Mouse (Mus musculus): ENCODE results near the gene Bag5.
A peak's percentile ranks its signal among the peaks of the same experiment; 100 is the strongest.
"Not testable (repeated sequence)": the region's sequence is repeated elsewhere in the genome, so short reads cannot be mapped to it uniquely, and the experiment has no call there.

Gene Bag5

DNA sequence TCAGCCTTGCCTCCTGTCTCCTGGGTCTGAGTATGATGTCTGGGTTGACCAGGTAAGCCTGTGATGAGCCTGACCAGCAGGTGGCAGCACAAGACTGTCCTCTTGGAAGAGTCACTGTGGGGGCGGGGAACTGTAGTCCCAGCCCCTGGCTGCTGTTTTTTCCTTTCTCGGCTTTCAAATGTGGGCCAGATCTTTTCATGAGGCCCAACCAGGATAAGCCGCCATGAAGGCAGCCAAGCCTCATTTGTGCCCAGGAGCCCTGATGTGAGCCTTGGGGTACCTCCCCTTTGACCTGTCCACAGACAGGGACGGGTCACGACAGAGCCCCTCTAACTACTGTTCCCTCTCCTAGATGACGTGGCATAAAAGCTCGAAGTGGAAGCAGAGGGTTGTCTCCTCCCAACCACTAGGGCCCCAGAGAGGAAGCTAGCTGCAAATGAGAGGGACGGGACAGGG, 44.6 kb downstream of the Bag5 start:
- no peaks in the 10 kb centered on the region for H3K27me3 ChIP-seq (ENCODE audit: control insufficient read depth, insufficient read depth, low read length, poor library complexity, severe bottlenecking)
- H3K36me3 ChIP-seq (ENCODE audit: control insufficient read depth, insufficient read depth, low read length, poor library complexity, severe bottlenecking), result no peaks in the 10 kb centered on the region
- peak; percentile 94 for DNase-seq (ENCODE audit: low read depth, low spot score)

DNA sequence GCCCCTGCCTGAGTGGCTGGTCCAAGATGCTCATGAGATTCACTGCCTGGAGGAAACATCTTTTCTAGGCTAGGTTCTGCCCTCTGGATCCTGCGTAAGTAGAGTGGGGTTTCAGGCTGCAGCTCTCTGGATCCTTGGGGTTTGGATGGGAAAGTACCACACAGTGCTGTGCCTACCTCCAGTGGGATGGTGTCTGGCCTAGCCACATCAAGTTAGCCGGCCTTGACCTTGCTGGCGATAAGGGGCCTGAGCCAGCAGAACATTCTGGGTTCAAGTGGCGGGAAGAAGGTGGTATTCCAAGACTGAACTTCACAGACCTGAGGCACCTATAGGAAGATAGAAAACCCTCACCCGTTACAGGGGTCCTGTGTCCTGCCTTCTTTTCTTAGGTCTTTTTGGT, 45.6 kb downstream of the Bag5 start:
- DNase-seq (ENCODE audit: low read depth, low spot score), result no peak
- H3K36me3 ChIP-seq (ENCODE audit: control insufficient read depth, insufficient read depth, low read length, poor library complexity, severe bottlenecking), result no peaks in the 10 kb centered on the region
- H3K27me3 ChIP-seq (ENCODE audit: control insufficient read depth, insufficient read depth, low read length, poor library complexity, severe bottlenecking), result no peaks in the 10 kb centered on the region

DNA sequence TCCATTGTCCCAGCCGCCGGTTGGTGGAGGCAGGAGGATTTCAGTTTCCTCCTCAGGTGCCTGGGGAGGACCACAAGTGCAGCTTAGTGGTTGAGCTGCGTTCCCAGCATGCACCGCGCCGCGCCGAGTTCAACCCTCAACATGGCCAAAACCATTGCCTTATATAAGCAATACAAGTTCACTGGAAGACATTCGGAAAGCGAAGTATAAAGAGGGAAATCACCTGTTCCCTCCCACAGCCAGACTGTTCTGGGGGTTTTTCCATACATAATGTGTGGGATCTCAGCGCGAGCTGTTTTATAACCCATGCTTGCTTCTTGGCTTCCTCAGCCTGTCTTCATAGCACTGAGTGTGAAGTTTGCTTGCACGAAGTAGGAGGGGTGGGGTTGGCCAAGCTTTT, 46.7 kb downstream of the Bag5 start:
- Histone ChIP-seq H3K36me3 (ENCODE audit: control insufficient read depth, insufficient read depth, low read length, poor library complexity, severe bottlenecking) (no peaks in the 10 kb centered on the region), H3K27me3 (ENCODE audit: control insufficient read depth, insufficient read depth, low read length, poor library complexity, severe bottlenecking) (no peaks in the 10 kb centered on the region)
- DNase-seq (ENCODE audit: low read depth, low spot score), result no peak

DNA sequence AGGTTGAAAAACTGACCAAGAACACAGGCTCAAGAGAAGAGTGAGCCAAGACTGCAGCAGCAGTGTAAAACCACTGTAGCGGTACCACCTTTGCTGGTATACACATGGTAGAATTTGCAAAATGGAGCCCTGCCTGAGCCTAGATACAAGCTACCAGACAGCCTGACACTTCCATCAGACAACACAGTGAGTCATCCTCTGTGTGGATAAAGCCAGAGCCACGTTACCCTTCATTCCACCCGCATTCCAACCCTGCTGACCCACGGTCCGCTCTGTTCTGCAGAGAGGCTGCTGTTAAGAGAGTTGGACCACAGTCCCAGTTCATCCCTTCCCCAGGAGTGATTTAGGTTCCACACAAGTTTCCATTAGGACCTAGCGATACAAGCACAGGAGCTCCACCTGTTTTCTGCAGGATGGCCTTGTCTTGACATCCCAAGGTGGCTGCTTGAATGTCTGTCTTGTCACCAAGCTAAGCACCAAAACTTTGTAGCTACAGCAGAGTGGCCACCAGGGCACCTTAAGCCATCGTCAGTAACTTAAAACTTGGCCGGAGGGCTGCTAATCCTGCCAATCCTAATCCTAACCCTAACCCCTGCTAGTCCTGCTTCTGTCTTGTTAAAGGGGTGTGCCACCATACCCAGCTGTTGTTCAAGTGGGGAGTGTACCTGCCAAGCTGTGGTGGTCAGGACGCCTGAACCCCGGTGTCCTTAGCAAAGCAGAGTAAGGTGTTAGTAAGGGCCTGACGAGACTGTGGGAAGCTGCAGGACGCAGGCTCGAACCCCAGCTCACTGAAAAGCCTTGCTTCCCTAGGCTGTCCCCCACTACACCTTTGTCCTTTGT, 47.8 kb downstream of the Bag5 start:
- Histone ChIP-seq H3K27me3 (ENCODE audit: control insufficient read depth, insufficient read depth, low read length, poor library complexity, severe bottlenecking) (no peaks in the 10 kb centered on the region), H3K36me3 (ENCODE audit: control insufficient read depth, insufficient read depth, low read length, poor library complexity, severe bottlenecking) (no peaks in the 10 kb centered on the region)
- no peak for DNase-seq (ENCODE audit: low read depth, low spot score)

DNA sequence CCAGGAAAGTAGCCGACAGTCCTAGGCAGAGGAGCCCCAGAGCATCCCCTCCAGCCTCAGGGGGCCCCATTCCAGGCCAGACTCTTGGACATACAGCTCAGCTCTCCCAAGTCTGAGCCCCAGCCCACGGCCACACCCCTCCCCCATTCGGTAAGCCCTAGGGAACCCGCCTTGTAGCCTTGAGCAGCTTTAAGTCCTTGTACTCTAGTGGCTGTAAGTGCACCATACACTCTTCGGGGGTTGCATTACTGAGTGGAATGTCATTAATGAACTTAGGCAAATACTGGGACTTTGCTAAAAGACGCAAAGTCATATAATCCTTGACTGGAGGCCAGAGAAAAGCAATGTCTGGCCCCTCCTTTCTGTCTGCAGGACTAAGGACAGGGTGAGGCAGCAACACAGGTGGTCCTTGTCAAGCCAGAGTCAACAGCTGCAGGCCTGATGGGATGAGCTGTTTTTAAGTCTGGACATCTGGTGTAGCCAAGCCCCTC, 48.9 kb downstream of the Bag5 start:
- no peaks in the 10 kb centered on the region for H3K27me3 ChIP-seq (ENCODE audit: control insufficient read depth, insufficient read depth, low read length, poor library complexity, severe bottlenecking)
- DNase-seq (ENCODE audit: low read depth, low spot score), result no peak

DNA sequence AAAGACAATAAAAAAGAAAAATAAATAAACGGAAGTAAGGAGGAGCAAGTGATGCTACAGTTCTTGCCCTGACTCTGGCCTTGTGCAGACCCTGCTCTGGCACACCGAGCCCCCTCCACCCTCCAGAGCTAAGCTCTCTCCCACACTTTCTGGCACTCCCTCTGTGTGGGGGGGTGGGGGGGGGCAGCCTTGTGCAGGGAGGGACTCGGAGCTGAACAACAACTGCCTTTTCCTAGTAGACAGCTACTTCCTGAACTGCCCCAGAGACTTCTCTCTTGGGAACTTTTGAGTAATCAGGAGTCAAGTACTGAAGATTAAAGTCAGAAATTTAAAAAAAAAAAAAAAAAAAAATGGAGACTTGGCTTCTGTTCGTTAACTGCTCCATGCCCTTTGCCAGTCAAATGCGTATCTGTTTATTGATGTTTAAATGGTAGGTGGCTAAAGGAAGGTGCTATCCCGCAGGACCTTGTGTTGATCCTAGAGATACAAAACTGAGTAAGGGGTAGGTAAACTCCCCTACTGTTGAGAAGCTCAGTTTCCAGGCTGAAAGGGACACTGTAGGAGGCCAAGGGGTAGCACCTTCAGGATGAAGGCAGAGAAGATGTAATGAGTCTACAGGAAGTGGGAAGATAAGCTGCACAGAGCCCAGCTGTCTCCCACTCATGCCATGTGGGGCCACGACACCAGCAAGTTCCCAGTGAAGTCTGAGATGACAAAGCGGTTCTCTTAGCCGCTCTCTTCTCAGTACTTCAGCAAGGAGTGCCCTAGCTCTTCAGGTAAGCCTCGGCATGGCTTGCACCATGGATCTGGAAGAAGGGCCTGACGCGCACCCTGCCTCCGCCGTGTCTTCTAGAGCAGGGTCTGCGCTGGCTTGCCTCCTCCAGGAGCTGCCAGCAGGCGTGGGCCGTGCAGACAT, 49.6 kb downstream of the Bag5 start:
- no peak for DNase-seq (ENCODE audit: low read depth, low spot score)
- H3K27me3 ChIP-seq (ENCODE audit: control insufficient read depth, insufficient read depth, low read length, poor library complexity, severe bottlenecking), result no peaks in the 10 kb centered on the region
- H3K36me3 ChIP-seq (ENCODE audit: control insufficient read depth, insufficient read depth, low read length, poor library complexity, severe bottlenecking), result no peaks in the 10 kb centered on the region

More for the DNA sequence above, 48.9 kb downstream of the Bag5 start:
- H3K36me3 ChIP-seq (ENCODE audit: control insufficient read depth, insufficient read depth, low read length, poor library complexity, severe bottlenecking), result no peaks in the 10 kb centered on the region

DNA sequence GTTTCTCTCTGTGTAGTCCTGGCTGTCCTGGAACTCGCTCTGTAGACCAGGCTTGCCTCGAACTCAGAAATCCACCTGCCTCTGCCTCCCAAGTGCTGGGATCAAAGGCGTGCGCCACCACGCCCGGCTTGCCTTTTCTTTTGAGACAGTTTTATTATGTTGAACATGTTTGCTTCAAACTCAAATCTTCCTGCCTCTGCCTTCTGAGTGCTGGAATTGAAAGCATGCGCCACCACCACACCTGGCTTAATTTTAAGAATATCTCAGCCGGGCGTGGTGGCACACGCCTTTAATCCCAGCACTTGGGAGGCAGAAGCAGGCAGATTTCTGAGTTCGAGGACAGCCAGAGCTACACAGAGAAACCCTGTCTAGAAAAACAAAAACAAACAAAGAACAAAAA, 51.5 kb downstream of the Bag5 start:
- H3K27me3 ChIP-seq (ENCODE audit: control insufficient read depth, insufficient read depth, low read length, poor library complexity, severe bottlenecking); H3K36me3 ChIP-seq (ENCODE audit: control insufficient read depth, insufficient read depth, low read length, poor library complexity, severe bottlenecking); DNase-seq (ENCODE audit: low read depth, low spot score): not testable (repeated sequence)

DNA sequence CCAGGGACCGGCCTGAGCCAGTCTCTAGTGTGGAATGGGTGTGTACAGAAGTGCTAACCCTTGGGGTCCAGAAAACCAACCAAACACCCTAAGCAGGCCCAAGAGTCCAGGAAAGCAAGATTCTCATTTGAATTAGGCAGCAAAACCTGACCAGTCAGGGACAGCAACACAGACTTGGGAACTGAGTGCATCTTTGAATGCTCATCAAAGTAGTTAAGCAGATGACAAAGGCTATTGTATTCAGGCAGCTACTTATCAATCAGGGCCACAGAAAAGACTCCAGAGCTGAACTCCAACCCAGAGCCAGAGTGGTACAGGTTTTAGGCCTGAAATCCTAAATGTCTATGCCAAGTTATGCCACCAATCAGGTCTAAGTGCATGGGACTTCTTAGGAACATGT, 52.4 kb downstream of the Bag5 start:
- Histone ChIP-seq H3K27me3 (ENCODE audit: control insufficient read depth, insufficient read depth, low read length, poor library complexity, severe bottlenecking) (no peaks in the 10 kb centered on the region), H3K36me3 (ENCODE audit: control insufficient read depth, insufficient read depth, low read length, poor library complexity, severe bottlenecking) (0 out of 2 replicates have a peak, but pooled peaks cover 3% of the 10 kb centered on the region)
- no peak for DNase-seq (ENCODE audit: low read depth, low spot score)

All from splenic B cell, adult 2 months (primary cell).